Mouse (Mus musculus): Measurements from ENCODE around the gene Ccng1. TPM values are rescaled to one million over a fixed set of nuclear protein-coding genes. Genes with fewer than 3 reads are reported as not detected.
"Not testable (repeated sequence)": the region's sequence is repeated elsewhere in the genome, so short reads cannot be mapped to it uniquely, and the experiment has no call there.

Ccng1 gene
- total and polyA plus RNA-seq, 2 experiments, result 5.4 to 31.0 TPM

GRCm38 (mm10) chr11:40715524-40715923 lies 39.6 kb downstream of the Ccng1 start:
- TF ChIP-seq POLR2A (IDR thresholded peaks at IDR 0.05; ENCODE audit: extremely low read depth, insufficient read depth, low read length) (no peak), CTCF (IDR thresholded peaks at IDR 0.05; ENCODE audit: low read depth, low read length) (no peak)
- H3K4me3 ChIP-seq (ENCODE audit: insufficient read depth, low read depth, low read length), result no peak overlapping the region
- H3K9ac ChIP-seq (ENCODE audit: low read depth, low read length), result no peak overlapping the region
- no peaks in the 10 kb centered on the region for H3K4me1 ChIP-seq (ENCODE audit: control insufficient read depth, insufficient read depth, low read length)
- no peaks in the 10 kb centered on the region for H3K79me2 ChIP-seq (ENCODE audit: control insufficient read depth, insufficient read depth, low read length)
- no peak for DNase-seq (ENCODE audit: extremely low read depth, low read depth, low spot score)
- H3K36me3 ChIP-seq (ENCODE audit: control insufficient read depth, insufficient read depth, low read length), result no peaks in the 10 kb centered on the region
- no peaks in the 10 kb centered on the region for H3K27me3 ChIP-seq (ENCODE audit: control insufficient read depth, insufficient read depth, low read length)
- WGBS, result 95% methylated on average over 5 of the region's 5 CpGs
- no peak overlapping the region for H3K27ac ChIP-seq (replicated peaks; ENCODE audit: insufficient read depth, low read depth, low read length)

- DNase-seq (ENCODE audit: extremely low read depth, low read depth, low spot score), result no peak
- Histone ChIP-seq H3K4me1 (ENCODE audit: control insufficient read depth, insufficient read depth, low read length) (no peaks in the 10 kb centered on the region), H3K27ac (replicated peaks; ENCODE audit: insufficient read depth, low read depth, low read length) (no peak overlapping the region), H3K79me2 (ENCODE audit: control insufficient read depth, insufficient read depth, low read length) (no peaks in the 10 kb centered on the region), H3K9ac (ENCODE audit: low read depth, low read length) (no peak overlapping the region), H3K36me3 (ENCODE audit: control insufficient read depth, insufficient read depth, low read length) (no peaks in the 10 kb centered on the region), H3K27me3 (ENCODE audit: control insufficient read depth, insufficient read depth, low read length) (no peaks in the 10 kb centered on the region), H3K4me3 (ENCODE audit: insufficient read depth, low read depth, low read length) (no peak overlapping the region)
- WGBS, result 69% methylated on average over 8 of the region's 8 CpGs
- no peak for TF ChIP-seq POLR2A (IDR thresholded peaks at IDR 0.05; ENCODE audit: extremely low read depth, insufficient read depth, low read length)
- no peak for TF ChIP-seq CTCF (IDR thresholded peaks at IDR 0.05; ENCODE audit: low read depth, low read length)
These were observed 41.3 kb downstream of the Ccng1 start for GRCm38 (mm10) chr11:40713858-40714257.

GRCm38 (mm10) chr11:40709899-40710298 lies 45.2 kb downstream of the Ccng1 start:
- WGBS, result 92% methylated on average over 6 of the region's 6 CpGs
- not testable (repeated sequence) for H3K4me3 ChIP-seq (ENCODE audit: insufficient read depth, low read depth, low read length)

More at GRCm38 (mm10) chr11:40709899-40710298, 45.2 kb downstream of the Ccng1 start:
- not testable (repeated sequence) for H3K79me2 ChIP-seq (ENCODE audit: control insufficient read depth, insufficient read depth, low read length); H3K36me3 ChIP-seq (ENCODE audit: control insufficient read depth, insufficient read depth, low read length); DNase-seq (ENCODE audit: extremely low read depth, low read depth, low spot score); H3K27me3 ChIP-seq (ENCODE audit: control insufficient read depth, insufficient read depth, low read length); H3K27ac ChIP-seq (replicated peaks; ENCODE audit: insufficient read depth, low read depth, low read length); H3K4me1 ChIP-seq (ENCODE audit: control insufficient read depth, insufficient read depth, low read length); H3K9ac ChIP-seq (ENCODE audit: low read depth, low read length)

Other genes with a start within 250 kb of the Ccng1 start
- gene Mat2b, start 60.1 kb downstream of the Ccng1 start, total RNA-seq (2014; rRNA removed), result 43.6 and 49.8 TPM in 2 replicates
- 17.5 and 18.2 TPM in 2 replicates for gene Mat2b, start 60.1 kb downstream of the Ccng1 start, polyA plus RNA-seq (2012; rRNA removed)
- 0.18 and 0.87 TPM in 2 replicates for gene Hmmr, start 21.9 kb downstream of the Ccng1 start, total RNA-seq (2014; rRNA removed)
- gene Hmmr, start 21.9 kb downstream of the Ccng1 start, polyA plus RNA-seq (2012; rRNA removed), result 0.02 and 0.10 TPM in 2 replicates
- gene Nudcd2, start 21.6 kb downstream of the Ccng1 start, total RNA-seq (2014; rRNA removed), result 31.6 and 34.9 TPM in 2 replicates
- gene Nudcd2, start 21.6 kb downstream of the Ccng1 start, polyA plus RNA-seq (2012; rRNA removed), result 11.6 and 17.7 TPM in 2 replicates